Mouse (Mus musculus): ENCODE measurements around the gene Zfp12. TPM values are rescaled to one million over a fixed set of nuclear protein-coding genes. Genes with fewer than 3 reads are reported as not detected.
A peak's percentile ranks its signal among the peaks of the same experiment; 100 is the strongest.

Zfp12 gene
- total RNA-seq, 2 experiments from 2014 or later, result 7.1 to 8.0 TPM

- intact Hi-C loops (cut with DNase I), result loop anchor here (1.0 kb wide), 1 partner anchor 36 kb away; no protein-coding TSS in a partner anchor
- DNase-seq, result no peak
- TF ChIP-seq CTCF (IDR thresholded peaks at IDR 0.05), result no peak
- Histone ChIP-seq H3K4me3 (peak overlapping the region; percentile 95), H3K27ac (peak overlapping the region; percentile 87)
Observed at GRCm38 (mm10) chr5:143270151-143270519, 35.2 kb downstream of the Zfp12 start.

GRCm38 (mm10) chr5:143271642-143272041 is 36.7 kb downstream of the Zfp12 start:
- no peak for TF ChIP-seq CTCF (IDR thresholded peaks at IDR 0.05)
- Histone ChIP-seq H3K4me3 (no peak overlapping the region), H3K27ac (no peak overlapping the region)
- no peak for DNase-seq
- intact Hi-C loops (cut with DNase I), result no loop called here

- H3K4me3 ChIP-seq, result no peak overlapping the region
- H3K27ac ChIP-seq, result no peak overlapping the region
- TF ChIP-seq CTCF (IDR thresholded peaks at IDR 0.05), result no peak
- DNase-seq, result no peak
- intact Hi-C loops (cut with DNase I), result no loop called here
Observed at GRCm38 (mm10) chr5:143272108-143272507, 37.1 kb downstream of the Zfp12 start.

GRCm38 (mm10) chr5:143272540-143273330 is 37.8 kb downstream of the Zfp12 start:
- TF ChIP-seq CTCF (IDR thresholded peaks at IDR 0.05), result no peak
- H3K27ac ChIP-seq, result no peak overlapping the region
- intact Hi-C loops (cut with DNase I), result no loop called here

GRCm38 (mm10) chr5:143275761-143276160 is 40.8 kb downstream of the Zfp12 start:
- intact Hi-C loops (cut with DNase I), result no loop called here
- no peak for DNase-seq
- no peak for TF ChIP-seq CTCF (IDR thresholded peaks at IDR 0.05)
- no peak overlapping the region for H3K4me3 ChIP-seq
- H3K27ac ChIP-seq, result no peak overlapping the region

More at GRCm38 (mm10) chr5:143272540-143273330, 37.8 kb downstream of the Zfp12 start:
- no peak overlapping the region for H3K4me3 ChIP-seq
- no peak for DNase-seq

GRCm38 (mm10) chr5:143279247-143279646 is 44.3 kb downstream of the Zfp12 start:
- no peak for TF ChIP-seq CTCF (IDR thresholded peaks at IDR 0.05)
- H3K4me3 ChIP-seq, result no peak overlapping the region
- intact Hi-C loops (cut with DNase I), result no loop called here
- no peak overlapping the region for H3K27ac ChIP-seq
- DNase-seq, result no peak

GRCm38 (mm10) chr5:143284762-143285161 is 49.8 kb downstream of the Zfp12 start:
- intact Hi-C loops (cut with DNase I), result no loop called here
- TF ChIP-seq CTCF (IDR thresholded peaks at IDR 0.05), result peak; percentile 9; the same call in 1 of the 2 replicates
- no peak overlapping the region for H3K4me3 ChIP-seq
- no peak for DNase-seq
- no peak overlapping the region for H3K27ac ChIP-seq

- Histone ChIP-seq H3K27ac (no peak overlapping the region), H3K4me3 (peak overlapping the region; percentile 45)
- TF ChIP-seq CTCF (IDR thresholded peaks at IDR 0.05), result no peak
- intact Hi-C loops (cut with DNase I), result no loop called here
- DNase-seq, result no peak
Observed at GRCm38 (mm10) chr5:143287774-143288328, 52.9 kb downstream of the Zfp12 start.

GRCm38 (mm10) chr5:143288378-143288911 is 53.5 kb downstream of the Zfp12 start:
- intact Hi-C loops (cut with DNase I), result no loop called here
- Histone ChIP-seq H3K4me3 (peak overlapping the region; percentile 45; the same call in 1 of the 2 replicates), H3K27ac (no peak overlapping the region)
- no peak for TF ChIP-seq CTCF (IDR thresholded peaks at IDR 0.05)
- no peak for DNase-seq

- intact Hi-C loops (cut with DNase I), result no loop called here
- Histone ChIP-seq H3K27ac (no peak overlapping the region), H3K4me3 (no peak overlapping the region)
- no peak for DNase-seq
- no peak for TF ChIP-seq CTCF (IDR thresholded peaks at IDR 0.05)
Observed at GRCm38 (mm10) chr5:143289299-143289698, 54.3 kb downstream of the Zfp12 start.

- TF ChIP-seq CTCF (IDR thresholded peaks at IDR 0.05), result no peak
- Histone ChIP-seq H3K27ac (no peak overlapping the region), H3K4me3 (peak overlapping the region; percentile 63)
- intact Hi-C loops (cut with DNase I), result no loop called here
- DNase-seq, result no peak
Observed at GRCm38 (mm10) chr5:143292879-143293278, 57.9 kb downstream of the Zfp12 start.

GRCm38 (mm10) chr5:143293404-143293803 is 58.4 kb downstream of the Zfp12 start, which contains the start of gene Zfp853:
Gene Zfp853, minus strand, starts transcription at chr5:143293623.
- intact Hi-C loops (cut with DNase I), result no loop called here
- Histone ChIP-seq H3K4me3 (peak within 1 kb of the TSS; percentile 63), H3K27ac (no peak within 1 kb of the TSS)
- DNase-seq, result no peak
- TF ChIP-seq CTCF (IDR thresholded peaks at IDR 0.05), result no peak

- H3K4me3 ChIP-seq, result no peak overlapping the region
- intact Hi-C loops (cut with DNase I), result no loop called here
- peak; percentile 32 for TF ChIP-seq CTCF (IDR thresholded peaks at IDR 0.05)
- DNase-seq, result no peak
- H3K27ac ChIP-seq, result no peak overlapping the region
Observed at GRCm38 (mm10) chr5:143294862-143295261, 59.9 kb downstream of the Zfp12 start.

Data from gastrocnemius, adult 2 months (tissue).